Mouse (Mus musculus) spleen, postnatal 14 days (tissue): ENCODE measurements around the gene Sap25.
"Not testable (repeated sequence)": the region's sequence is repeated elsewhere in the genome, so short reads cannot be mapped to it uniquely, and the experiment has no call there.

Experiments
- DNase-seq, 2 experiments: peaks; one replicate each; pipeline ENCODE4 v3.0.0; 2021 to 2022; ENCODE audit warnings: low spot score in 2 of 2

Sap25 gene

GRCm38 (mm10) chr5:137641054-137641453, at the start of gene Sap25:
Sap25 (plus strand) TSS chr5:137641334.
- DNase-seq: peak; percentile 26 to 51

DNA sequence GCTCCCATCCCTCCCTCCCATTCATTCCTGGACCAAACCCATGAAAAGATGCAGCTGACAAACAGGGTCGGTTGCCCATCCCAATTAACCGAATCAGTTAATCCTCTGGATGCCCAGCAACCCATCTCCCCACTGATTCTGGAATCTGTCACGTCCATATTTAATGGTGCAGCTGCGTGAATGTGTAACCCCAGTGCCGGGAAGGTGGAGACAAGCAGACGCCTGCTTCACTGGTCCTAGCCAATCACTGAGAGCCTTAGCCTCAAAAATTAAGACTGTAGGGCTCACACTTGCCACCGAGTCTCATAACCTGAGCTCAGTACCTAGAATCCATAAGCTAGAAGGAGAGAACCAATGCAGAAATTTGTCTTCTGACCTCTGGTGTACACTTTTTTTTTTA, 45.2 kb upstream of the Sap25 start:
- no peak for DNase-seq

- DNase-seq: no peak
Measured at GRCm38 (mm10) chr5:137596601-137597261, 44.4 kb upstream of the Sap25 start.

DNA sequence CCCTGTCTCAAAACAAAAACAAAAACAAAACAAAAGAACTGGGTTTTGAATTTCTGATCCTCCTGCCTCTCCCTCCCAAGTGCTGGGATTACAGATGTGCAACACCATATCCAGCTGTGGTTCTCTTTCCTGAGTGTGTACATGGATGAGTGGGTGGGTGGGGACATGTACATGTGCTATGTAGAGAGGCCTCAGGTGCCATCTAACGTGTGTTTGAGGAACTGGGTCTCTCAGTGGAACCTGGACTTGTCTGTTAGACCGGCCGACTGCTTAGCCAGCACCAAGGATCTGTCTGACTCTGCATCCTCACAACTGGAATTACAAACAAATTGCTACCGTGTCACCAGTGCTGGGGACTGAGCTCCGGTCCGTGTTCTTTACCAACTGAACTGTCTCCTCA, 43.5 kb upstream of the Sap25 start:
- DNase-seq: no peak

DNA sequence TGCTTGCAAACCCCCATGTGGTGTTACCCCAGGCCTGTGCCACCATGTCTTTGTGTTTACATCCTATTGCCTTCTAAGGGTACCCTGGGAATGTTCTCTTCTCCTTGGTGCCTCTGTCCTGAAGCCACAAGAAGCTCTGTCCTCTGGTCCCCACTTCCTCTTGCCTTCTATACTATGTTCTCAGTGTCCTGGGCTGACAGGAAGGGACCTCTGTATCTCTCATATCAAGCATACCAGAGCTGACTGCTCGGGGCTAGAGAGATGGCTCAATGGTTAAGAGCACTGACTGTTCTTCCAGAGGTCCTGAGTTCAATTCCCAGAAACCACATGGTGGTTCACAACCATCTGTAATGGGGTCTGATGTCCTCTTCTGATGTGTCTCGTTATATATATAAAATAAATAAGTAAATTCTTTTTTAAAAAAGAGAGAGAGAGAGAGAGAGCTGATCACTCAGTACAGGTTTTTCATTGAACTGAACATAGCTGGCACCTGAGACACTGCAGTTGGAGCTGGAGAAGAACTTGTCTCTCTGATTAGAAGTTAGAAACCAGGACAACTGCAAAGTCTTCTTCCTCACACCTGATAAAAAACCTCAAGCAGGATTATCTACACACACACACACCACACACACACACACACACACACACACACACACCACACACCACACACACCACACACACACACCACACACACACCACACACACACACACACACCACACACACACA, 42.9 kb upstream of the Sap25 start:
- no peak for DNase-seq

DNA sequence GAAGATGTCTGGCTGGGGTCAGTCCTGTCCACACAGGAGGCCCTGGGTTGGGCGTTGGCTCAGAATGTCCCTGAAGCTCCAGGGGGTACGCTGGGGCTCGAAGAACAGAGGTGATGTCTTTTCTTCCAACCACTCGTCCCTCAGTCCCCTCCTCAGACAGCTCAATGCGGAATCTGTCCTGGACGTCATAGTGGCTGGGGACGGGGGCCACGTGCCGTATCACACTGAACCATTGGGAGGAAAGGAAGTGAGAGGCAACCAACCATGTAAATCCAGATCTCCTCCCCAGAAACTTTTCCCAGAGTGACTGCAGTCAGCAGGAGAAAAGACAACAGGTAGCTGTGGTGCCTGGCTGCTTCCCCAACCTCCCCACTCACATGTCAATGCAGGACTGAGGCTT, 41.5 kb upstream of the Sap25 start:
- DNase-seq: no peak

GRCm38 (mm10) chr5:137600281-137600618, 40.9 kb upstream of the Sap25 start:
- no peak for DNase-seq

DNA sequence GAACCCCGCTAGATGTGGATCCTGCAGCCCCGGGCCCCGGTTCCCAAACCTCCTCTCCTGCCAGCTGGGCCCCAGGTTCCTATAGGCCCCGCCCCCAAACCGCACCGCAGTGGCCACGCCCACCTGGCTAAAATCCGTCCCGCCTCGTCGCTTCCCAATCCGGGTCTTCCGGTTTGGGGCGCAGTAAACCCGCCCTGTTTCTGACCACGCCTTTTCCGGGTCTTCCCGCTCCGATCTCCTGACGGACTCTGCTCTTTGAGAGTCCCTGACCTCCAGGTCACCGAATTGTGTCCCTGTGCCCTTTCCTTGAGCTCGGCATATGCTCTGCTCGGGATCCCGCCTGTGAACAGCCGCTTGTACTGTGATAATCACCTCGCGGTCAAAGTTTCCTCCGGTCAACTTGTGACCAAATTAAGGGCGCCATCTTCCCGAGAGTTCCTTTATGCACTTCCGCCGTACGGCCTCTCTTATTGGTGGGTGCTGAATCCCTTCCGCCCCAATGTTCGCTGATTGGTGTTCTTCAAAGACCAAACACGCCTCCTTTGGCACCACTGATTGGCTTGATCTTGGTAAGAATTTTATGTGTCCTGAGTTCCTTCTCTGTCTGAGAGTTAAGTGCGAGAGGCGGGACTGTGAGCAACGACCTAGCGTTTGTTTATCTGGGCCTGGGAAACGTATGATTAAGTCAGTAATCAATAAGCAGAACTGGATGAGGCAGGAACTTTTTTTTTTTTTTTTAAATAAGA, 40.3 kb upstream of the Sap25 start, which contains the start of gene Mospd3:
Gene Mospd3 (minus strand): TSS at position 440 of the 746 bp plus-strand sequence.
- peak; percentile 97 for DNase-seq

GRCm38 (mm10) chr5:137601365-137601729, 39.8 kb upstream of the Sap25 start:
- no peak for DNase-seq

DNA sequence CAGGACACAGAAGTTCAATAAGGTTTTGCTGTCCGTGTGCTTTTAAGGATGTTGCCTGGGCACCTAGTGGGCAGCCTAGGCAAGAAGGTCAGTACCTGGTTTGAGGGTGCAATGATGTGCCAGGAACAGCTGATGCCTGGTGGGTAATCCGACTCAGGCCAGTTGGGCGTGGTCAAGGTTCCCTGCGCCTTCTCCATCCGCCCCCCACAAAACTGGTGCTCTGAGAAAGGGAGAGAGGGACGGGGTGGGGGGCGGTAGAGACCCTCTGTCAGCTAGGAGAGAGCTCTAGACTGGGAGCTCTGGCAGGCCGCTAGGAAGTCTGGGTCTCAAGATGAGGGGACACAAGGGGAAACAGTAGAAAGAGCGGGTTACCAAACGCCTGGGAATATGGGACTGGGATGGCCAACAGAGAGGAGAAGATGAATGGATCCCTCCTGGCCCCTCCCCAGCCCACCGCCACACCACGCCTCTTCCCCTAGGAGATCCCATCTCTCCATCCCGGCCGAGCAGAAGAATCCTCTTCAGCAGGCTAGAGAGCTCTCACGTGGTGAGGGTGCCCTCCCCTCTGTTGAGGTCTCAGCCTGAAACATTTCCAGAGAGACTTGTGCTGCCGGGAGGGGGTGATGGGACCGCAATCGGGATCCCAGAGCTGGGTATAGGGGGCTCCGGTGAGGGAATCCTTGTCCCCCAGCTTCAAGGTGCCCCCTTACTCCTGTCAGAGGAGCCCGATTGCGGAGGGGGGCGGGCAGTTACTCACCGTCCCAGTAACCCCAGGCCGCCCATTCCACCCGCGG, 33.1 kb upstream of the Sap25 start:
- no peak for DNase-seq

- no peak for DNase-seq
Measured at GRCm38 (mm10) chr5:137608654-137609190, 32.4 kb upstream of the Sap25 start.

DNA sequence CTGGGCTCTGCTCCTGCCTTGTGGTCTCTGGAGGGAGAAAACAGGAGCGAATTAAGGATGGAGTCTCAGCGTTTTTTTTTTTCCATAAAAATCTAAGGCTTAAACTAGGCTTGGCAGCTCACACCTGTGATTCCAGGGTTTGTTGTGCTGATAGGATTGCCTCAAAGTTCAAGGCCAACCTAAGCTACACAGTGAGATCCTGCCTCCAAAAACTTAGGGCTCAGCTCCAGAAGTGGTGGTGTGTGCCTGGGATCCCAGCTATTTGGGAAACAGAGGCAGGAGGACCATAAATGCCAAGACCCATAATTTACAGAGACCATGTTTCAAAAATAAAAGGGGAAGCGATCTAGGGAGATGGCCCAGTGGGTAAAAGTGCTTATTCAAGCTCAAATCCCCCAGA, 31.8 kb upstream of the Sap25 start:
- no peak for DNase-seq

- no peak for DNase-seq
Measured at GRCm38 (mm10) chr5:137610056-137610455, 31.1 kb upstream of the Sap25 start.

DNA sequence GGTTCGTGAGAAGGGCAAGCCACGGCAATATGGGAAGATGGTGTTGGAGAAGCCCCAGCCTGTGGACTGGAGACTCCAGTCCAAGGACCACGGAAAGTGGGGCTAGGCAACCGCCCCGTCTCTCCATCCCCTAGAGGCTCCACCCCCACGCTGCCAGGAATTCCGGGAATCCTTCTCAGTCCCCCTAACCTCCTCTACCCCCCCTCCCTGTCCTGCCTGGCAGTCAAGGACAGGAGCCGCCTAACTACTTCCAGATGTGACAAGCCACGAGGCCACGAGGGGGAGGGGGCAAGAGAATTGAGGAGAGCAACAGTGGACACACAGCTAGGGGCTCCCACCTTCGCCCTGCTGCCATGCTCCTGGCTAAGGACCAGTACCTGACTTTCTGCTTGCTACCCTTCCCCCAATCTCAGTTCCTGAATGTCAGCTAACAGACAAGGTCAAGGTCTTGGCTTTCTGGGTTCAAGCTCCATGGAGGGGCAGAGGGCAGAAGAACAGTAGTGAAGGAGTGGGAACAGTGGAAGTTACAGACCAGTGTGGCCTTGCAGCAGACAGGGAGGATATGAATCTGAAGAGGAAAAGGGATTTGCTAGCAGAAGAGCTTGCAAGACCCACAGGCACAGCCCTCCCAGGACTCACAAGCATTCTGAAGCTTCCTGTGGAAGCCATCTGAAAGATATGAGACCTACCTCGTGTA, 30.4 kb upstream of the Sap25 start:
- no peak for DNase-seq

DNA sequence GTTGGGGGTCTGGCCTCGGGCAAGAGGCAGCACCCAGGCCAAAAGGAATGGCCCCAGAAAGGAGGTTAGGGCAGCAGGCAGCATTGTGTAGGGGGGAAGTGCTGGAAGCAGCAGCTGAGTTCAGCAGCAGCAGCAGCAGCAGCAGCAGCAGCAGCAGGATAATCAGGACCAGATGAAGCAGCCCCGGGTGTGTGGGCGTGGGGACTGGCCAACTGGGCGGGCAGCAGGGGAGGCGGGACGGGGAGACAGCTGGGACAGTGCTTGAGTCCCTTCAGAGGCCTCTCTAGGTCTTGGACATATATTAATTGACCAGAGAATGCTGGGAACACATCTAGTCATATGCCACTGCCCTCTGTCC, 29.9 kb upstream of the Sap25 start:
- DNase-seq: no peak

GRCm38 (mm10) chr5:137613076-137613475, 28.1 kb upstream of the Sap25 start:
- DNase-seq: no peak

GRCm38 (mm10) chr5:137613550-137613949, 27.6 kb upstream of the Sap25 start, which contains the start of gene Pcolce:
Pcolce (minus strand) TSS chr5:137613784.
- DNase-seq: no peak

DNA sequence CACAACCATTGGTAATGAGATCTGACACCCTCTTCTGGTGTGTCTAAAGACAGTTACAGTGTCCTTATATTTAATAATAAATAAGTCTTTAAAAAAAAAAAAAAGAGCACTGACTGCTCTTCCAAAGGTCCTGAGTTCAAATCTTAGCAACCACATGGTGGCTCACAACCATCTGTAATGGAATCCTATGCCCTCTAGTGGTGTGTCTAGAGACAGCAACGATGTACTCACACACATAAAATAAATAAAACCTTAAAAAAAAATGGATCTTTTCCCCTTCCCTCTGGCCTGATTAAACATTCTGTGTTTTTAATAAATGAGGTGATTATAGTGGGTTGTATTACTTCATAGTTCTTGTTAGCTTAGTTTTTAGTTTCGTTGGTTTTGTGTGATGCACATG, 26.2 kb upstream of the Sap25 start:
- DNase-seq: not testable (repeated sequence)

GRCm38 (mm10) chr5:137615347-137615746, 25.8 kb upstream of the Sap25 start:
- DNase-seq: no peak

DNA sequence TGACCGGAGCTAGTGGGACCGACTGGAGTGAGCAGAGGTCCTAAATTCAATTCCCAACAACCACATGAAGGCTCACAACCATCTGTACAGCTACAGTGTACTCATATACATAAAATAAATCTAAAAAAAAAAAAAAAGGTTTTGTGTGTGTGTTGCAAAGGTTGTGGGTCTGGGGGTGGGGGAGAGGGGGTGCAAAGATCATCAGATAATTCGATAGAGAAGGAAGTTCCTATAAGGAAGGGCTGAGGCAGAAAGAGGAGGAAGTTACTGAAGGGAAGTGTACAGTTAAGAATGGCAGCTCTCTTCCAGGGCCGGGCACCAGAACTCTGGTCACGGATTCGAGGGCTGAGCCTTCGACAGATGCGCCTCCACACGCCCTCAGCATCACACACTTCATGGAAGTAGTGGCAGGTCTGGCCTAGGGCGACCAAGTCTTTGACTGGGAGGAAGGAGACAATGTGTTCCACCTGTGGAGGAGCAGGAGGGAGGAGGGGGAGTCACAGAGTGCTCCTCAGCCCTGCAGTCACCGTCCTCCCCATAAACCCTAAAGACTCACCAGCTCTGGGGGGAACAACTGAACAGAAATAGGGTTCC, 17.1 kb upstream of the Sap25 start:
- no peak for DNase-seq

- DNase-seq: no peak
Measured at GRCm38 (mm10) chr5:137627991-137628390, 13.1 kb upstream of the Sap25 start.
